Mouse (Mus musculus) heart, embryonic 16.5 days (tissue): Measurements from ENCODE around the gene Ephb1. TPM values are rescaled to one million over a fixed set of nuclear protein-coding genes. Genes with fewer than 3 reads are reported as not detected.

Experiments
- ATAC-seq: fragments of 200-750 bp; cut with Nextera tagmentation; replicated peaks from 2 replicates; pipeline ENCODE4 v1.8.0; 2017; ENCODE audit warnings: moderate number of reproducible peaks; ENCODE audit not compliant: insufficient read depth, low FRiP score; ENCODE audit errors: extremely low read depth
- H3K27ac ChIP-seq: fragments of 300-500 bp; sonication (generic); 2 replicates; pipeline ENCODE4 v1.5.1; 2014; ENCODE audit warnings: mild to moderate bottlenecking, low read length, control low read depth, moderate library complexity
- H3K27me3 ChIP-seq: fragments of 300-500 bp; sonication (generic); 2 replicates; pipeline ENCODE4 v1.6.1; 2014; ENCODE audit warnings: low read length, mixed read lengths; ENCODE audit not compliant: control insufficient read depth, insufficient read depth
- H3K36me3 ChIP-seq: fragments of 300-500 bp; sonication (generic); 2 replicates; pipeline ENCODE4 v1.6.1; 2014; ENCODE audit not compliant: control insufficient read depth, insufficient read depth
- H3K4me1 ChIP-seq: fragments of 300-500 bp; sonication (generic); 2 replicates; pipeline ENCODE4 v1.6.1; 2014; ENCODE audit warnings: low read length, mixed read lengths; ENCODE audit not compliant: control insufficient read depth, insufficient read depth
- H3K4me2 ChIP-seq: fragments of 300-500 bp; sonication (generic); 2 replicates; pipeline ENCODE4 v1.6.1; 2014; ENCODE audit warnings: low read depth, mild to moderate bottlenecking, control low read depth, low read length
- H3K4me3 ChIP-seq: fragments of 300-500 bp; sonication (generic); 2 replicates; pipeline ENCODE4 v1.5.1; 2014; ENCODE audit warnings: mild to moderate bottlenecking, control low read depth, low read length
- H3K9ac ChIP-seq: fragments of 300-500 bp; sonication (generic); 2 replicates; pipeline ENCODE4 v1.6.1; 2014; ENCODE audit warnings: low read length, control low read depth
- H3K9me3 ChIP-seq: fragments of 300-500 bp; sonication (generic); replicated peaks from 2 replicates; pipeline ENCODE4 v1.6.1; 2016; ENCODE audit warnings: low read length; ENCODE audit not compliant: control insufficient read depth
- WGBS: fragments of 180-500 bp; shearing (Covaris S2); extraction: QIAGEN DNeasy Blood & Tissue Kit; methylation state at CpG from one replicate; pipeline ENCODE4 v1.1.7; 2014; 5-methylcytosine and 5-hydroxymethylcytosine counted together
- polyA plus RNA-seq: library from polyadenylated mRNA; unstranded; fragments of >200 nt; fragmentation: Nextera tagmentation; extraction: Ambion mirVana; gene quantifications from 2 replicates; pipeline ENCODE4 v1.2.1, GENCODE M21; 2015

The Ephb1 gene
- polyA plus RNA-seq, result 1.1 and 1.3 TPM in 2 replicates

DNA sequence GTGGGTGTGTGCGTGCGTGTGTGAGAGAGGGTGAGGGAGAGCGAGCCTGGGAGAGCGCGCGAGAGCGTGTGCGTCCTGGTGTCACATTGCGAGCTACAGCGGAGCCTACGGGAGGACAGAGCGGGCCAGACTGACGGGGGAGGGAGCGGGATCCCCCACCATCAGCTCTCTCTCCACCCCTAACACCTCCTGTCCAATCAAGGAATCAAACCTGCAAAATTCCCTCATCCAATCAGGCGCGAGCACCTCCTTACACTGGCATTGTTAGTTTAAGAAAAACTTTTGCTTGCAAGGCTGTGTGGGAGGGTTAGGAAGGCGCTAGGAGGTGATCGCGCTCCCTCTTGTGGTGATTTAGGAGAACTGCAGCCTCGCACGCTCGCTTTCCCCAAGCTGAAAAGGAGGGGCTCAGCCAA is at the start of gene Ephb1:
Ephb1 (minus strand) TSS at position 133 of the 413 bp plus-strand sequence.
- Histone ChIP-seq H3K4me3 (peak within 1 kb of the TSS; percentile 64), H3K9ac (peak within 1 kb of the TSS; percentile 67), H3K4me2 (peak within 1 kb of the TSS; percentile 95), H3K27me3 (peaks cover 82% of the 10 kb centered on the region), H3K27ac (no peak within 1 kb of the TSS), H3K4me1 (peaks cover 10% of the 10 kb centered on the region; the same call in 1 of the 2 replicates), H3K9me3 (no peaks in the 10 kb centered on the region), H3K36me3 (no peaks in the 10 kb centered on the region)
- peak; percentile 85 for ATAC-seq
- WGBS, result under 1% methylated on average over 22 of the region's 22 CpGs

DNA sequence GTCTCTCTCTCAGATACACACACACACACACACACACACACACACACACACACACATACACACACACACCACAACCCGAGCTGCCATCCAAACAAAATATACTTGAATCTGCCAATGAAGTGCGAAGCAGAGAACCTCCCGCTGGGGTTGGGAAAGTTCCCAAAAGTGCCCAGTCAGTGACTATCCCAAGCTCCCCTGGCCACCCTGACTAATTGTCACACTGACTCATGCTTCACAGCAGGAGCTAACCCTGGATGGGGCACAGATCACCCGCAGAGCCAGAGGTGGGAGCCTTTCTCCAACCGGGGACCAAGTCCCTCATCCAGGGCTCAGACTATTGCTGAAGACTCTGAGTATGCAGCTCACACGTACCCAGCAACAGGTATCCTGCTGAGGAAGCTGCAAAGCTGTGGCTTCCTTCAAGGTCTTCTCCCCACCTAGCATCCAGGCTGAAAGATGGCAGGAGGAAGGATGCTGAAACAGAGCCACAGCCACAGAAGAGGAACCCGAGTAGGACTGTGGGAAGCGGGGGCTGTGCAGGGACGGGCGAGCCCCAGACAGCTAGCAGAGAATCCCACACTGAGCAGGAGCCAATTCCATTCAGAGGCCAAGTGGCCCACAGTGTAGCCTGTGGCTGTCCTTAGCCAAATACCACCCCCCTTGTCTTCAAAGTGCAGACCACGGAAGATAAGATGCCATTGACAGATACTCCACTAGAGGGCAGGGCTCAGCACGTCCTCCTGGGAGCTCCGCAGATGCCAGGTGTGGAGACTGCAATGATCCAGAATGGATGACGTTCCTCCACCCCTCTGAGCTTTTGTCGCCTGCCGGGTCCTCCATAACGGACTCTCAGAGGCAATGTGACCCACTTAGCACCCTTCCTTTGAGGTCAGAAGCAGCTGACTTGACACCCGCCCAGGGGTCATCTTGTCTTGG is 48.9 kb upstream of the Ephb1 start:
- no peaks in the 10 kb centered on the region for H3K9me3 ChIP-seq
- no peak for ATAC-seq
- no peak overlapping the region for H3K9ac ChIP-seq
- H3K27me3 ChIP-seq, result peaks cover 9% of the 10 kb centered on the region; the same call in 1 of the 2 replicates
- whole genome bisulfite sequencing, result 23% methylated on average over 18 of the region's 18 CpGs
- no peaks in the 10 kb centered on the region for H3K4me1 ChIP-seq
- H3K4me3 ChIP-seq, result no peak overlapping the region
- H3K36me3 ChIP-seq, result no peaks in the 10 kb centered on the region
- no peak overlapping the region for H3K27ac ChIP-seq
- no peak overlapping the region for H3K4me2 ChIP-seq

DNA sequence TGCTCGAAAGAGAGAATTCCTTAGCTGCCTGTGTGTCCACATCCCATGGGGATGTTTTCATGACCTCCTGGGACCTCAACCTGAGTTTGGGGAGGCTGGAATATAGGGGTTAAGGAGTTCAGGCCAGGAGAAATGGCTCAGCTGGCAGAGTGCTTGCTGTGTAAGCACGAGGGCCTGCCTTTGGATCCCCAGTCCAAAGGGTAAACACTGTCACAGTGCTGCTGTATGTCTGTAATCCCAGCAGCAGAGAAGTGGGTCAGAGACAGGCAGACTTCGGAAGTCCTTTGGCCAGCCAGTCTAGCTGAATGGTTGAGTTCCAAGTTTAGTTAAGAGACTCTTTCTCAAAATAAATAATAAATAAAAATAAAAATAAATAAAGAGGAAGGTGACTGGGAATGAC is 48.2 kb upstream of the Ephb1 start:
- no peak overlapping the region for H3K9ac ChIP-seq
- no peak overlapping the region for H3K4me3 ChIP-seq
- no peak overlapping the region for H3K27ac ChIP-seq
- no peak for ATAC-seq
- no peaks in the 10 kb centered on the region for H3K4me1 ChIP-seq
- H3K4me2 ChIP-seq, result no peak overlapping the region
- H3K27me3 ChIP-seq, result peaks cover 9% of the 10 kb centered on the region; the same call in 1 of the 2 replicates
- no peaks in the 10 kb centered on the region for H3K36me3 ChIP-seq
- 65% methylated on average over 3 of the region's 3 CpGs for WGBS
- no peaks in the 10 kb centered on the region for H3K9me3 ChIP-seq

DNA sequence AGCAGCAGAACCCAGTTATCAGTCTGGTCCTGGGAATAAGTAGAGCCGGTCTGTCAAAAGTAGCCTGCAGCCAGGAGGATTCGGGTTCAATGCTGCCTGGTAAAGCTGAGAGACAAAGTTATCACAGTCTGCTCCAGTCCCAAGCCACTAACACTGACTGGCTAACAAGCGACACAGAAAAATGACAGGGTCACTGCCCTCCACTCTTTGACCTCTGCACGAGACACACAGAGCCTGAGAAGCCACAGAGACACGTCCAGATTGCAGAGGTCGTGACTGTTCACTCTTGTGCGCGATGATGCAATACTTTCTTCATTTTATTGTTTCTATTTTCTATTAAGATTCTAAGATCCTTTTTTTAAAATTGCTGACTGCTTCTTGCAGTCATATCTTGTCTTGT is 33.8 kb upstream of the Ephb1 start:
- Histone ChIP-seq H3K27me3 (no peaks in the 10 kb centered on the region), H3K9me3 (no peaks in the 10 kb centered on the region), H3K27ac (no peak overlapping the region), H3K4me2 (no peak overlapping the region), H3K36me3 (no peaks in the 10 kb centered on the region), H3K9ac (no peak overlapping the region), H3K4me1 (no peaks in the 10 kb centered on the region), H3K4me3 (no peak overlapping the region)
- WGBS, result 55% methylated on average over 8 of the region's 8 CpGs
- ATAC-seq, result no peak

DNA sequence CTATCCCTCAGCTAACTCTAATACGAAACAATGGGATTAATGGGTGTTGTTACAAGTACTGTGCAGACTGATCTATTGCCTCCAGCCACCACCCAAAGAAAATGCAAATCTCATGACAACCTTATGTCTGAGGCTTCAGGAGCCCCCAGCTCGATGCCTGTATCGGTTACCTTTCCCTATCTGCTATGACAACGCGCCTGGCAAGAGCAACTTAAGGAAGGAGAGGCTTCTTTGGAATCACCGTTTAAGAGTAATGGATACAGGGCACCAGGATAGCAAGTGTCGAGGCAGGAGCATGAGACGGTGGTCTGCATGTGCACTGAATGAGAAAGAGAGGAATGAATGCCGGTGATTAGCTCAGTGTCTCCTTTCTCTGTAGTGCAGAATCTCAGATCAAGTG is 32.3 kb upstream of the Ephb1 start:
- 87% methylated on average over 9 of the region's 9 CpGs for WGBS
- H3K27me3 ChIP-seq, result no peaks in the 10 kb centered on the region
- ATAC-seq, result no peak

DNA sequence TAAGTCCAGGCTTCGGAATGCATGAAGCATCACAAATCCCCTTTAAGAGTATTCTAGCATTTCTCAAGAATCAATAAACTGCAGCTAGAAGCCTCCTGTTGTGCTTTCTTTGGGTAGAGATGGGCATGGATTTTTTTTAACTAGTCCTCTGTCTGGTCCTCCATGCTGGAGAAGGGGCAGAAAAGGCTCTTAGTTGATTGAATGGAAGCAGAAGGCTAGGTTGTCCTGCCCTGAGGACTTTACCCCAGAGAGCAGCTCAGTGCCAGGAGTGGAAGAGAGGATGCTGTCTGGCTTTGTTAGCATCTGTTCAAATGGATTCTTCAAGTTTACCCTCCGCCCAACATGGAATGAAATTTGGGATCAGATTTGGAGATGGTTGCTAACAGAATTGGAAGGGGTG is 25.7 kb upstream of the Ephb1 start:
- Histone ChIP-seq H3K27ac (no peak overlapping the region), H3K4me3 (no peak overlapping the region), H3K4me2 (no peak overlapping the region), H3K4me1 (no peaks in the 10 kb centered on the region), H3K36me3 (no peaks in the 10 kb centered on the region), H3K9me3 (no peaks in the 10 kb centered on the region), H3K27me3 (no peaks in the 10 kb centered on the region), H3K9ac (no peak overlapping the region)
- ATAC-seq, result no peak
- 79% methylated on average over 2 of the region's 2 CpGs for WGBS

More for the DNA sequence above, 32.3 kb upstream of the Ephb1 start:
- H3K27ac ChIP-seq, result no peak overlapping the region
- no peak overlapping the region for H3K9ac ChIP-seq
- no peak overlapping the region for H3K4me3 ChIP-seq
- no peak overlapping the region for H3K4me2 ChIP-seq
- no peaks in the 10 kb centered on the region for H3K9me3 ChIP-seq
- no peaks in the 10 kb centered on the region for H3K36me3 ChIP-seq
- H3K4me1 ChIP-seq, result no peaks in the 10 kb centered on the region

DNA sequence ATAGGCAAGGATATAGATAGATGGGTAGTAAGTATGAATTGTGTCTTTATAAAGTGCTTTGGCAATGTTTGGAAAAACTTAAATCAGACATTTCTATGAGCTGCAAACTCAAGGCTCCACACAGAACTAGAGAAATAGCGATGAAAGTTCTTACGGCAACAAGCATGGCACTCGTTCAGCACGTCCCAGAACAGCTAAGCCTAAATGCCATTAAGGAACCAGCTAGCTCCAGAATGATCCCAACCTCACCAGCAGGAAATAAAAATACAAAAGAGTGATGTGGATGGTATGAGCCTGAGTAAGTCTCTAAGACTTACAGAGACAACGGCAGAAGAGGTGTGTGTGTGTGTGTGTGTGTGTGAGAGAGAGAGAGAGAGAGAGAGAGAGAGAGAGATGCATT is 20.2 kb upstream of the Ephb1 start:
- H3K4me1 ChIP-seq, result no peaks in the 10 kb centered on the region
- no peak overlapping the region for H3K4me2 ChIP-seq
- no peak overlapping the region for H3K9ac ChIP-seq
- no peak overlapping the region for H3K4me3 ChIP-seq
- WGBS, result 83% methylated on average over 5 of the region's 5 CpGs
- no peaks in the 10 kb centered on the region for H3K9me3 ChIP-seq
- no peak for ATAC-seq
- no peaks in the 10 kb centered on the region for H3K27me3 ChIP-seq
- no peak overlapping the region for H3K27ac ChIP-seq
- no peaks in the 10 kb centered on the region for H3K36me3 ChIP-seq

DNA sequence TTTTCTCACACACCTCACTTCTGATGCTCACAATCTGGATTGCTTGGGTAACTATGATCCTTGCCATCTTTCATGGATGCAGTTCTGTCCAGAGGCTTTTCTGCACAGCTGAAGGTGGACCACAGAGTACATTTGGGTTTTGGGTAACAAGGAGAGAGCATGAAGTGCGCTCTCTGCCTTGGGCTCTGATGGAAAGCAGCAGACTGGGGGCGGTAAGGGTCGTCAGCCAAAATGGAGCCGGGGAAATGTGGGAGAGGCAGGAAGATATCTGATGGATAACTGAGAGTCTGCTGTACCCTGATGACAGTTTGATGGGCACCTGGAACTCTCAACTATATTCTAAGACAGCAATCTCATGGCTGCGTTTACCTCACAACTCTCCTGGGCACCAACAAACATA is 19.4 kb upstream of the Ephb1 start:
- no peaks in the 10 kb centered on the region for H3K36me3 ChIP-seq

DNA sequence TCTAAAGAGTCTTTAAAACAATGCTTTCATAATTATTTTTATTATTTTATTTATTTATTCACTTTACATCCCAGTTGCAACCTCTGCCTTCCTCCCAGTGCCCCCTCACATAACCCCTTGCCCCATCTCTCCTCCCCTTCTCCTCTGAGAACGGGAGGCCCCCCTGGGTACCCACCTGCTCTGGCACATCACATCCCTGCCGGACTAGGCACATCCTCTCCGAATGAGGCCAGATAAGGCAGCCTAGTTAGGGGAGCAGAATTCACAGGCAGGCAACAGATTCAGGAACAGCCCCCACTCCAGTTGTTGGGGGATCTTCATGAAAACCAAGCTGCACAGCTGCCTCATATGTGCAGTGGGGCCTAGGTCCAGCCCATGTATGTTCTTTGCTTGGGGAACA is 17.4 kb upstream of the Ephb1 start:
- Histone ChIP-seq H3K9ac (no peak overlapping the region), H3K4me2 (no peak overlapping the region), H3K4me1 (no peaks in the 10 kb centered on the region), H3K9me3 (0 out of 2 replicates have a peak, but pooled peaks cover 2% of the 10 kb centered on the region), H3K27ac (no peak overlapping the region), H3K36me3 (no peaks in the 10 kb centered on the region), H3K27me3 (no peaks in the 10 kb centered on the region), H3K4me3 (no peak overlapping the region)
- ATAC-seq, result no peak
- 62% methylated on average over 3 of the region's 3 CpGs for WGBS

More for the DNA sequence above, 19.4 kb upstream of the Ephb1 start:
- H3K27ac ChIP-seq, result no peak overlapping the region
- H3K4me2 ChIP-seq, result no peak overlapping the region
- no peaks in the 10 kb centered on the region for H3K27me3 ChIP-seq
- no peak overlapping the region for H3K4me3 ChIP-seq
- no peak for ATAC-seq
- 0 out of 2 replicates have a peak, but pooled peaks cover 2% of the 10 kb centered on the region for H3K9me3 ChIP-seq
- 59% methylated on average over 5 of the region's 5 CpGs for WGBS
- no peaks in the 10 kb centered on the region for H3K4me1 ChIP-seq
- H3K9ac ChIP-seq, result no peak overlapping the region
